Comparison of ENCODE assay signal across 28 mouse cellular contexts in genomic region chr1:65096953-65097352, GRCm38 (mm10). TPM values are rescaled to one million over a fixed set of nuclear protein-coding genes. Genes with fewer than 3 reads are reported as not detected.
A peak's percentile ranks its signal among the peaks of the same experiment; 100 is the strongest.
DNase-seq lines count a peak whose midpoint lies in the region; ATAC-seq lines count a peak whose summit lies in the region.
"Had no signal": no experiment of that assay in that cellular context is flagged by ENCODE, and none has a peak within 500 bp of the region (broad histone marks: within the 10 kb centered on the region; RNA-seq: fewer than 3 reads in every experiment).

No protein-coding gene starts in this region.

- no peak for ATAC-seq in midbrain, embryonic 11.5 days (ENCODE audit: low FRiP score)
- no peak for ATAC-seq in midbrain, embryonic 16.5 days
- peak; percentile 60; the same call in 1 of the 2 replicates for ATAC-seq in intestine, embryonic 16.5 days
- peak; percentile 72; the same call in 1 of the 2 replicates for ATAC-seq in stomach, embryonic 16.5 days (ENCODE audit: insufficient read depth, low FRiP score)
- ATAC-seq: forebrain, embryonic 14.5 days; forebrain, embryonic 16.5 days had no signal

- WGBS in midbrain, embryonic 11.5 days: 87% methylated on average over 3 of the region's 3 CpGs
- WGBS in midbrain, embryonic 16.5 days: 89% methylated on average over 3 of the region's 3 CpGs
- WGBS in intestine, embryonic 16.5 days: 77% methylated on average over 3 of the region's 3 CpGs
- WGBS in stomach, embryonic 16.5 days: 77% methylated on average over 3 of the region's 3 CpGs

- H3K9ac ChIP-seq in midbrain, embryonic 11.5 days (ENCODE audit: low read length): no peak overlapping the region
- H3K9ac ChIP-seq in midbrain, embryonic 16.5 days (ENCODE audit: low read depth, low read length): no peak overlapping the region
- H3K9ac ChIP-seq in intestine, embryonic 16.5 days (ENCODE audit: low read depth, low read length): no peak overlapping the region
- no peak overlapping the region for H3K9ac ChIP-seq in stomach, embryonic 16.5 days (ENCODE audit: low read length)
- H3K9ac ChIP-seq: embryonic facial prominence, embryonic 13.5 days; embryonic facial prominence, embryonic 15.5 days; forebrain, embryonic 12.5 days had no signal

- no peak overlapping the region for H3K4me3 ChIP-seq in midbrain, embryonic 11.5 days (ENCODE audit: low read depth, low read length)
- no peak overlapping the region for H3K4me3 ChIP-seq in midbrain, embryonic 16.5 days (ENCODE audit: low read depth, low read length)
- no peak overlapping the region for H3K4me3 ChIP-seq in intestine, embryonic 16.5 days (ENCODE audit: low read length)
- H3K4me3 ChIP-seq in stomach, embryonic 16.5 days (replicated peaks; ENCODE audit: low read length): no peak overlapping the region
- H3K4me3 ChIP-seq: embryonic facial prominence, embryonic 13.5 days; embryonic facial prominence, embryonic 15.5 days; erythroblast, embryonic 14.5 days; forebrain, embryonic 10.5 days; forebrain, embryonic 12.5 days had no signal

- no peak overlapping the region for H3K4me2 ChIP-seq in midbrain, embryonic 11.5 days
- H3K4me2 ChIP-seq in midbrain, embryonic 16.5 days (ENCODE audit: low read length): no peak overlapping the region
- H3K4me2 ChIP-seq in intestine, embryonic 16.5 days (ENCODE audit: low read depth, low read length): no peak overlapping the region
- no peak overlapping the region for H3K4me2 ChIP-seq in stomach, embryonic 16.5 days (ENCODE audit: low read depth, low read length)
- H3K4me2 ChIP-seq: embryonic facial prominence, embryonic 13.5 days; embryonic facial prominence, embryonic 15.5 days; forebrain, embryonic 12.5 days had no signal

- no peaks in the 10 kb centered on the region for H3K9me3 ChIP-seq in midbrain, embryonic 11.5 days (ENCODE audit: control insufficient read depth, low read length)
- H3K9me3 ChIP-seq in midbrain, embryonic 16.5 days (replicated peaks; ENCODE audit: control insufficient read depth, low read length, poor library complexity, severe bottlenecking): no peaks in the 10 kb centered on the region
- no peaks in the 10 kb centered on the region for H3K9me3 ChIP-seq in intestine, embryonic 16.5 days (ENCODE audit: control insufficient read depth, low read length)
- no peaks in the 10 kb centered on the region for H3K9me3 ChIP-seq in stomach, embryonic 16.5 days (replicated peaks; ENCODE audit: control insufficient read depth, low read length)
- H3K9me3 ChIP-seq: embryonic facial prominence, embryonic 13.5 days; embryonic facial prominence, embryonic 15.5 days; forebrain, embryonic 10.5 days; forebrain, embryonic 12.5 days had no signal

- no peaks in the 10 kb centered on the region for H3K27me3 ChIP-seq in midbrain, embryonic 11.5 days (ENCODE audit: control insufficient read depth, insufficient read depth, low read length)
- no peaks in the 10 kb centered on the region for H3K27me3 ChIP-seq in midbrain, embryonic 16.5 days (ENCODE audit: control insufficient read depth, insufficient read depth, low read depth, low read length)
- no peaks in the 10 kb centered on the region for H3K27me3 ChIP-seq in intestine, embryonic 16.5 days (replicated peaks; ENCODE audit: control insufficient read depth, insufficient read depth, low read length)
- no peaks in the 10 kb centered on the region for H3K27me3 ChIP-seq in stomach, embryonic 16.5 days (ENCODE audit: control insufficient read depth, insufficient read depth, low read length)
- H3K27me3 ChIP-seq: embryonic facial prominence, embryonic 13.5 days; embryonic facial prominence, embryonic 15.5 days; forebrain, embryonic 12.5 days had no signal

- no peak overlapping the region for H3K27ac ChIP-seq in midbrain, embryonic 11.5 days (ENCODE audit: low read depth, low read length)
- H3K27ac ChIP-seq in midbrain, embryonic 16.5 days (ENCODE audit: low read length): no peak overlapping the region
- H3K27ac ChIP-seq in intestine, embryonic 16.5 days (ENCODE audit: low read length): no peak overlapping the region
- no peak overlapping the region for H3K27ac ChIP-seq in stomach, embryonic 16.5 days (ENCODE audit: low read length)
- H3K27ac ChIP-seq: embryonic facial prominence, embryonic 13.5 days; embryonic facial prominence, embryonic 15.5 days; forebrain, embryonic 10.5 days; forebrain, embryonic 12.5 days had no signal

- peak; percentile 51 for DNase-seq in midbrain, embryonic 11.5 days (ENCODE audit: low spot score, missing footprints)
- DNase-seq in embryo, embryonic 10.5 days (ENCODE audit: low spot score): no peak
- DNase-seq in liver: no peak
- no peak for DNase-seq in cerebellum, postnatal 4 days (ENCODE audit: low spot score in 2 of 2)
- DNase-seq: adrenal gland, adult 2 months; adrenal gland, postnatal 10 days; adrenal gland, postnatal 25 days; cerebellum, adult 11 months; cerebellum, adult 18-20 months; cerebellum, adult 8-10 months; cerebellum, adult 9-11 months; cerebellum, postnatal 14 days; cerebellum, postnatal 36 days; embryo, embryonic 11 days had no signal

- H3K36me3 ChIP-seq in midbrain, embryonic 11.5 days (ENCODE audit: control insufficient read depth, insufficient read depth, low read length): no peaks in the 10 kb centered on the region
- no peaks in the 10 kb centered on the region for H3K36me3 ChIP-seq in midbrain, embryonic 16.5 days (ENCODE audit: control insufficient read depth, insufficient read depth, low read length)
- H3K36me3 ChIP-seq in intestine, embryonic 16.5 days (ENCODE audit: control insufficient read depth, insufficient read depth, low read length): no peaks in the 10 kb centered on the region
- H3K36me3 ChIP-seq in stomach, embryonic 16.5 days (ENCODE audit: control insufficient read depth, insufficient read depth, low read length): no peaks in the 10 kb centered on the region
- H3K36me3 ChIP-seq: embryonic facial prominence, embryonic 13.5 days; embryonic facial prominence, embryonic 15.5 days; forebrain, embryonic 10.5 days; forebrain, embryonic 12.5 days had no signal

- no peaks in the 10 kb centered on the region for H3K4me1 ChIP-seq in midbrain, embryonic 11.5 days (ENCODE audit: control insufficient read depth, insufficient read depth, low read length)
- no peaks in the 10 kb centered on the region for H3K4me1 ChIP-seq in midbrain, embryonic 16.5 days (ENCODE audit: control insufficient read depth, insufficient read depth, low read length)
- no peaks in the 10 kb centered on the region for H3K4me1 ChIP-seq in intestine, embryonic 16.5 days (ENCODE audit: control insufficient read depth, insufficient read depth, low read length)
- no peaks in the 10 kb centered on the region for H3K4me1 ChIP-seq in stomach, embryonic 16.5 days (ENCODE audit: control insufficient read depth, insufficient read depth, low read length)
- H3K4me1 ChIP-seq: embryonic facial prominence, embryonic 13.5 days; embryonic facial prominence, embryonic 15.5 days; forebrain, embryonic 10.5 days; forebrain, embryonic 12.5 days had no signal

RNA-seq across cellular contexts. Expression of gene Cryga, which starts 6.2 kb away (rescaled TPM):
- polyA plus RNA-seq in midbrain, embryonic 11.5 days (2014; fragmentation: Nextera tagmentation; extraction: Ambion mirVana): not detected in 2 replicates
- not detected in 2 replicates for polyA plus RNA-seq in midbrain, embryonic 16.5 days (2015; fragmentation: Nextera tagmentation; extraction: Ambion mirVana)
- not detected in 2 replicates for polyA plus RNA-seq in intestine, embryonic 16.5 days (2015; fragmentation: Nextera tagmentation; extraction: Ambion mirVana)
- polyA plus RNA-seq in stomach, embryonic 16.5 days (2015; fragmentation: Nextera tagmentation; extraction: Ambion mirVana): not detected in 2 replicates
- polyA plus RNA-seq: adrenal gland, adult 2 months; brain, embryonic 14.5 days; C2C12; embryonic facial prominence, embryonic 11.5 days; embryonic facial prominence, embryonic 13.5 days; erythroblast, embryonic 14.5 days; forebrain, embryonic 10.5 days; forebrain, embryonic 16.5 days had no signal

RNA-seq across cellular contexts. Expression of gene Crygb, which starts 14.9 kb away (rescaled TPM):
- polyA plus RNA-seq in midbrain, embryonic 11.5 days (2014; fragmentation: Nextera tagmentation; extraction: Ambion mirVana): not detected in 2 replicates
- polyA plus RNA-seq in midbrain, embryonic 16.5 days (2015; fragmentation: Nextera tagmentation; extraction: Ambion mirVana): not detected in 2 replicates
- polyA plus RNA-seq in intestine, embryonic 16.5 days (2015; fragmentation: Nextera tagmentation; extraction: Ambion mirVana): not detected in 2 replicates
- not detected in 2 replicates for polyA plus RNA-seq in stomach, embryonic 16.5 days (2015; fragmentation: Nextera tagmentation; extraction: Ambion mirVana)
- polyA plus RNA-seq: adrenal gland, adult 2 months; brain, embryonic 14.5 days; C2C12; cortical plate, adult 2 months; embryonic facial prominence, embryonic 11.5 days; erythroblast, embryonic 14.5 days; forebrain, embryonic 10.5 days; forebrain, embryonic 12.5 days; forebrain, embryonic 14.5 days; forebrain, embryonic 16.5 days had no signal

RNA-seq across cellular contexts. Expression of gene Gm28845, which starts 22.4 kb away (rescaled TPM):
- polyA plus RNA-seq in midbrain, embryonic 11.5 days (2014; fragmentation: Nextera tagmentation; extraction: Ambion mirVana): not detected in 2 replicates
- not detected in 2 replicates for polyA plus RNA-seq in midbrain, embryonic 16.5 days (2015; fragmentation: Nextera tagmentation; extraction: Ambion mirVana)
- not detected in 2 replicates for polyA plus RNA-seq in intestine, embryonic 16.5 days (2015; fragmentation: Nextera tagmentation; extraction: Ambion mirVana)
- polyA plus RNA-seq in stomach, embryonic 16.5 days (2015; fragmentation: Nextera tagmentation; extraction: Ambion mirVana): not detected in 2 replicates
- polyA plus RNA-seq: adrenal gland, adult 2 months; C2C12; embryonic facial prominence, embryonic 11.5 days; embryonic facial prominence, embryonic 13.5 days; embryonic facial prominence, embryonic 15.5 days; erythroblast, embryonic 14.5 days; forebrain, embryonic 10.5 days; forebrain, embryonic 12.5 days; forebrain, embryonic 14.5 days; forebrain, embryonic 16.5 days had no signal

RNA-seq across cellular contexts. Expression of gene Crygc, which starts 23.5 kb away (rescaled TPM):
- polyA plus RNA-seq in midbrain, embryonic 11.5 days (2014; fragmentation: Nextera tagmentation; extraction: Ambion mirVana): 0.39 TPM in 1 of 2 replicates, not detected in the other
- not detected in 2 replicates for polyA plus RNA-seq in midbrain, embryonic 16.5 days (2015; fragmentation: Nextera tagmentation; extraction: Ambion mirVana)
- not detected in 2 replicates for polyA plus RNA-seq in intestine, embryonic 16.5 days (2015; fragmentation: Nextera tagmentation; extraction: Ambion mirVana)
- not detected in 2 replicates for polyA plus RNA-seq in stomach, embryonic 16.5 days (2015; fragmentation: Nextera tagmentation; extraction: Ambion mirVana)
- polyA plus RNA-seq: adrenal gland, adult 2 months; brain, embryonic 14.5 days; C2C12; cortical plate, adult 2 months; embryonic facial prominence, embryonic 13.5 days; erythroblast, embryonic 14.5 days; forebrain, embryonic 12.5 days; forebrain, embryonic 14.5 days; forebrain, embryonic 16.5 days had no signal

RNA-seq across cellular contexts. Expression of gene D630023F18Rik, which starts 26.1 kb away (rescaled TPM):
- 0.22 TPM in 1 of 2 replicates, not detected in the other for polyA plus RNA-seq in midbrain, embryonic 11.5 days (2014; fragmentation: Nextera tagmentation; extraction: Ambion mirVana)
- 1.6 and 3.1 TPM in 2 replicates for polyA plus RNA-seq in midbrain, embryonic 16.5 days (2015; fragmentation: Nextera tagmentation; extraction: Ambion mirVana)
- 0.34 TPM in 1 of 2 replicates, not detected in the other for polyA plus RNA-seq in intestine, embryonic 16.5 days (2015; fragmentation: Nextera tagmentation; extraction: Ambion mirVana)
- polyA plus RNA-seq in stomach, embryonic 16.5 days (2015; fragmentation: Nextera tagmentation; extraction: Ambion mirVana): 0.17 TPM in 1 of 2 replicates, not detected in the other
- polyA plus RNA-seq: adrenal gland, adult 2 months; C2C12; erythroblast, embryonic 14.5 days had no signal

Comparison
In these comparisons a context has a peak if more than half of its experiments do, and no peak if none do; other contexts are left out.
1. ATAC-seq: peak in intestine, embryonic 16.5 days (single experiment) and stomach, embryonic 16.5 days (single experiment); none in midbrain, embryonic 11.5 days (single experiment) and midbrain, embryonic 16.5 days (single experiment).